Mouse (Mus musculus): Measurements from ENCODE around the gene Slc29a4.
A peak's percentile ranks its signal among the peaks of the same experiment; 100 is the strongest.

Gene Slc29a4

GRCm38 (mm10) chr5:142692248-142692647 lies at the start of gene Slc29a4:
Gene Slc29a4 (plus strand): TSS chr5:142692512.
- no peak for DNase-seq (ENCODE audit: low read depth, low spot score)

GRCm38 (mm10) chr5:142648162-142648561 lies 44.1 kb upstream of the Slc29a4 start:
- DNase-seq (ENCODE audit: low read depth, low spot score): no peak

GRCm38 (mm10) chr5:142649460-142650050 lies 42.8 kb upstream of the Slc29a4 start:
- DNase-seq (ENCODE audit: low read depth, low spot score): no peak

GRCm38 (mm10) chr5:142650390-142650789 lies 41.9 kb upstream of the Slc29a4 start:
- DNase-seq (ENCODE audit: low read depth, low spot score): no peak

- no peak for DNase-seq (ENCODE audit: low read depth, low spot score)
Measured at GRCm38 (mm10) chr5:142650794-142651497, 41.4 kb upstream of the Slc29a4 start.

- no peak for DNase-seq (ENCODE audit: low read depth, low spot score)
Measured at GRCm38 (mm10) chr5:142652266-142652665, 40.0 kb upstream of the Slc29a4 start.

- DNase-seq (ENCODE audit: low read depth, low spot score): no peak
Measured at GRCm38 (mm10) chr5:142660656-142661434, 31.5 kb upstream of the Slc29a4 start.

GRCm38 (mm10) chr5:142667921-142668320 lies 24.4 kb upstream of the Slc29a4 start:
- DNase-seq (ENCODE audit: low read depth, low spot score): no peak

- DNase-seq (ENCODE audit: low read depth, low spot score): no peak
Measured at GRCm38 (mm10) chr5:142668556-142669263, 23.6 kb upstream of the Slc29a4 start.

GRCm38 (mm10) chr5:142669726-142670125 lies 22.6 kb upstream of the Slc29a4 start:
- no peak for DNase-seq (ENCODE audit: low read depth, low spot score)

GRCm38 (mm10) chr5:142673082-142673481 lies 19.2 kb upstream of the Slc29a4 start:
- DNase-seq (ENCODE audit: low read depth, low spot score): no peak

GRCm38 (mm10) chr5:142678141-142678571 lies 14.2 kb upstream of the Slc29a4 start:
- no peak for DNase-seq (ENCODE audit: low read depth, low spot score)

GRCm38 (mm10) chr5:142679065-142679464 lies 13.2 kb upstream of the Slc29a4 start:
- no peak for DNase-seq (ENCODE audit: low read depth, low spot score)

GRCm38 (mm10) chr5:142681911-142682310 lies 10.4 kb upstream of the Slc29a4 start:
- DNase-seq (ENCODE audit: low read depth, low spot score): no peak

GRCm38 (mm10) chr5:142682529-142682928 lies 9.8 kb upstream of the Slc29a4 start:
- no peak for DNase-seq (ENCODE audit: low read depth, low spot score)

GRCm38 (mm10) chr5:142688866-142689265 lies 3.4 kb upstream of the Slc29a4 start:
- DNase-seq (ENCODE audit: low read depth, low spot score): no peak

- DNase-seq (ENCODE audit: low read depth, low spot score): no peak
Measured at GRCm38 (mm10) chr5:142690343-142690742, 2.0 kb upstream of the Slc29a4 start.

- DNase-seq (ENCODE audit: low read depth, low spot score): no peak
Measured at GRCm38 (mm10) chr5:142692971-142693737, 842 bp downstream of the Slc29a4 start.

- DNase-seq (ENCODE audit: low read depth, low spot score): no peak
Measured at GRCm38 (mm10) chr5:142693738-142694430, 1.6 kb downstream of the Slc29a4 start.

GRCm38 (mm10) chr5:142694627-142695340 lies 2.5 kb downstream of the Slc29a4 start:
- DNase-seq (ENCODE audit: low read depth, low spot score): peak; percentile 59

Data from embryo, embryonic 11.5 days (tissue).